Mouse (Mus musculus) urinary bladder, postnatal 25 days (tissue): ENCODE data around the gene Cbx1.

Experiments used
- DNase-seq: peaks from one replicate; pipeline ENCODE4 v3.0.0; 2022; ENCODE audit warnings: low spot score

Cbx1 gene

GRCm38 (mm10) chr11:96788871-96789795 lies at the start of gene Cbx1:
Cbx1 (plus strand) TSS chr11:96789127.
- peak; percentile 84 for DNase-seq

- no peak for DNase-seq
Measured at GRCm38 (mm10) chr11:96740796-96741195, 48.1 kb upstream of the Cbx1 start.

- DNase-seq: no peak
Measured at GRCm38 (mm10) chr11:96741995-96742394, 46.9 kb upstream of the Cbx1 start.

- no peak for DNase-seq
Measured at GRCm38 (mm10) chr11:96743000-96743399, 45.9 kb upstream of the Cbx1 start.

- no peak for DNase-seq
Measured at GRCm38 (mm10) chr11:96743891-96744290, 45.0 kb upstream of the Cbx1 start.

GRCm38 (mm10) chr11:96746648-96747047 lies 42.3 kb upstream of the Cbx1 start:
- DNase-seq: no peak

GRCm38 (mm10) chr11:96747555-96747954 lies 41.4 kb upstream of the Cbx1 start:
- DNase-seq: no peak

GRCm38 (mm10) chr11:96755298-96755697 lies 33.6 kb upstream of the Cbx1 start:
- no peak for DNase-seq

- DNase-seq: no peak
Measured at GRCm38 (mm10) chr11:96757421-96757820, 31.5 kb upstream of the Cbx1 start.

- DNase-seq: no peak
Measured at GRCm38 (mm10) chr11:96758402-96758801, 30.5 kb upstream of the Cbx1 start.

GRCm38 (mm10) chr11:96760042-96760441 lies 28.9 kb upstream of the Cbx1 start:
- DNase-seq: no peak

- DNase-seq: no peak
Measured at GRCm38 (mm10) chr11:96761984-96762383, 26.9 kb upstream of the Cbx1 start.

GRCm38 (mm10) chr11:96762742-96763470 lies 26.0 kb upstream of the Cbx1 start:
- DNase-seq: no peak

GRCm38 (mm10) chr11:96764511-96765350 lies 24.2 kb upstream of the Cbx1 start:
- DNase-seq: no peak

GRCm38 (mm10) chr11:96765645-96766044 lies 23.3 kb upstream of the Cbx1 start:
- no peak for DNase-seq

GRCm38 (mm10) chr11:96766555-96766954 lies 22.4 kb upstream of the Cbx1 start:
- peak; percentile 23 for DNase-seq

GRCm38 (mm10) chr11:96767096-96767495 lies 21.8 kb upstream of the Cbx1 start:
- no peak for DNase-seq

- no peak for DNase-seq
Measured at GRCm38 (mm10) chr11:96768240-96768639, 20.7 kb upstream of the Cbx1 start.

- DNase-seq: no peak
Measured at GRCm38 (mm10) chr11:96771274-96771975, 17.5 kb upstream of the Cbx1 start.

- DNase-seq: no peak
Measured at GRCm38 (mm10) chr11:96772413-96772812, 16.5 kb upstream of the Cbx1 start.

GRCm38 (mm10) chr11:96774536-96774935 lies 14.4 kb upstream of the Cbx1 start:
- DNase-seq: no peak

- DNase-seq: no peak
Measured at GRCm38 (mm10) chr11:96775063-96775462, 13.9 kb upstream of the Cbx1 start.
